Mouse (Mus musculus) brain, embryonic 14.5 days (tissue): Measurements from ENCODE around the gene Fam129a.

Experiments
- CTCF ChIP-seq: fragments of 200-500 bp; IDR thresholded peaks from 2 replicates; pipeline ENCODE4 v1.5.1; 2012; ENCODE audit warnings: inconsistent platforms, mild to moderate bottlenecking, moderate library complexity, borderline replicate concordance; ENCODE audit not compliant: insufficient read depth, insufficient read length; ENCODE audit errors: extremely low read depth
- POLR2A ChIP-seq: fragments of 200-500 bp; IDR thresholded peaks from 2 replicates; pipeline ENCODE4 v1.6.1; 2012; ENCODE audit warnings: mild to moderate bottlenecking, inconsistent platforms, borderline replicate concordance; ENCODE audit not compliant: poor library complexity, insufficient read depth, insufficient read length, severe bottlenecking; ENCODE audit errors: extremely low read depth

DNA sequence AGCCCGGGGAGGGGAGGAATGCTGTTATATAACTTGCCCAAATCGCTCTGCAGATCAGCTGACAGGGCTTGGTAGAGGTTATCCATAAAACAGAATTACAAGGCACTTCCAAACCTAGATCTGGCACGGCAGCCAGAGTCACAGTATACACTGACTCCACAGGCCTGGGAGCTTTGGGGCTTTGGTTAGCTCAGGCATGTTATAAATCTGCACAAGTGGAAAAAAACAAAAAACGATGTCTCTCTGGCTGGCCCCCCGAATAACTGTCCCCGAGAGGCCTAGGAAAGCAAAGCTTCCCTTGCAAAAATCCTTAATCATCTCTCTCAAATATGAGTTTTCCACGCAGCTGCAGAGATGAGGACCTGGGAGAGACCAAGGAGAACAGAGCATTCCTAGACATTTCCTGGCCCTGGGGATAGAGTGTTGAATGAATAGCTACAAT lies 113.5 kb downstream of the Fam129a start:
- no peak for TF ChIP-seq POLR2A
- TF ChIP-seq CTCF = no peak
